In the genomic region with DNA sequence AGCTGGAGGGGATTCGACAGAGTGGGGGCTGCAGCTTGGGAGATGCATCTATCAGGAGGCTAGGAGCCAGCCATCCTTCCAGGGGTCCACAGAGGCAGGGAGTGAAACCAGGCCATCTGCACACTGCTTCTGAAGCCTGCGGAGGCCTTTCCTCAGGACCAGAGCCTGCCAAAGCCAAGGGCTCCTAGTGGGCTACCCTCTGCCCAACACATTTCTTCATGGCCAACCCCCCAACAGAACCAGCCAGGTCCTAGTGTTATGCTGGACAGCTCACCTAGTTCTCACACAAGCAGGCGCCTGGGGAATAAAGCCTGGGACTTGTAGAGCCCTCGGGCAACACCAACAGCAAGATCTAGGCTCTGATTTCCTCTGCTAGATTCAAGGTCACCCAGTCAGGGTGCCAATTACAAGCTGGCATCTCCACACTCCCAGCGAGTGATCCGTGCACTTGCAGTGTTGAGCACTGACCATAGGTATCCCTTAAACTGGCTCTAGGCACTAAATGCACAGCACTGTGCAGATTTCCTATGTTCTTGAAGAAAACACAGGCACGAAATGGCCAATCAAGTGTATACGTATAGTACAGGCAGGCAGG, we compare ENCODE assay signal across 11 mouse cellular contexts. TPM values are rescaled to one million over a fixed set of nuclear protein-coding genes. Genes with fewer than 3 reads are reported as not detected.
DNase-seq lines count a peak whose midpoint lies in the region; ATAC-seq and TF ChIP-seq lines count a peak whose summit lies in the region.
"Had no signal": no experiment of that assay in that cellular context is flagged by ENCODE, and none has a peak within 500 bp of the region (broad histone marks: within the 10 kb centered on the region; RNA-seq: fewer than 3 reads in every experiment).

No protein-coding gene starts in this region.

- TF ChIP-seq CTCF in stomach, postnatal 0 days (IDR thresholded peaks at IDR 0.05; ENCODE audit: low read depth) = no peak

- ATAC-seq in forebrain, embryonic 12.5 days (ENCODE audit: low FRiP score) = no peak
- ATAC-seq in forebrain, embryonic 15.5 days (replicated peaks) = no peak
- no peak for ATAC-seq in kidney, embryonic 15.5 days (replicated peaks; ENCODE audit: low FRiP score)
- no peak for ATAC-seq in stomach, embryonic 16.5 days (ENCODE audit: insufficient read depth, low FRiP score)
- ATAC-seq in stomach, postnatal 0 days (ENCODE audit: low FRiP score, low TSS enrichment) = no peak
- ATAC-seq: forebrain, embryonic 16.5 days had no signal

- H3K9ac ChIP-seq in forebrain, embryonic 12.5 days = peak overlapping the region; percentile 21; the same call in 1 of the 2 replicates
- H3K9ac ChIP-seq in forebrain, embryonic 15.5 days (replicated peaks) = no peak overlapping the region
- 0 out of 2 replicates have a peak overlapping the region, but pooled peaks have one; percentile 0 for H3K9ac ChIP-seq in kidney, embryonic 15.5 days
- H3K9ac ChIP-seq in stomach, embryonic 16.5 days (ENCODE audit: low read length) = 0 out of 2 replicates have a peak overlapping the region, but pooled peaks have one; percentile 35
- H3K9ac ChIP-seq in stomach, postnatal 0 days (ENCODE audit: low read length) = no peak overlapping the region
- H3K9ac ChIP-seq: liver, embryonic 14.5 days had no signal

- no peaks in the 10 kb centered on the region for H3K9me3 ChIP-seq in forebrain, embryonic 12.5 days
- H3K9me3 ChIP-seq in forebrain, embryonic 15.5 days = no peaks in the 10 kb centered on the region
- no peaks in the 10 kb centered on the region for H3K9me3 ChIP-seq in kidney, embryonic 15.5 days (replicated peaks)
- no peaks in the 10 kb centered on the region for H3K9me3 ChIP-seq in stomach, embryonic 16.5 days (replicated peaks; ENCODE audit: control insufficient read depth, low read length)
- H3K9me3 ChIP-seq in stomach, postnatal 0 days (ENCODE audit: control insufficient read depth, low read length) = no peaks in the 10 kb centered on the region

- WGBS in forebrain, embryonic 12.5 days = 92% methylated on average over 8 of the region's 8 CpGs
- 90% methylated on average over 8 of the region's 8 CpGs for WGBS in forebrain, embryonic 15.5 days
- WGBS in kidney, embryonic 15.5 days = 88% methylated on average over 8 of the region's 8 CpGs
- 93% methylated on average over 8 of the region's 8 CpGs for WGBS in stomach, embryonic 16.5 days
- 89% methylated on average over 8 of the region's 8 CpGs for WGBS in stomach, postnatal 0 days

- peaks cover 18% of the 10 kb centered on the region for H3K36me3 ChIP-seq in forebrain, embryonic 12.5 days (replicated peaks)
- H3K36me3 ChIP-seq in forebrain, embryonic 15.5 days = peaks cover 4% of the 10 kb centered on the region
- H3K36me3 ChIP-seq in kidney, embryonic 15.5 days = peaks cover 15% of the 10 kb centered on the region
- no peaks in the 10 kb centered on the region for H3K36me3 ChIP-seq in stomach, embryonic 16.5 days (ENCODE audit: control insufficient read depth, insufficient read depth, low read length)
- peaks cover 6% of the 10 kb centered on the region; the same call in 1 of the 2 replicates for H3K36me3 ChIP-seq in stomach, postnatal 0 days (ENCODE audit: control insufficient read depth, insufficient read depth, low read length)

- no peak for DNase-seq in kidney, postnatal 36 days
- no peak for DNase-seq in stomach, postnatal 0 days (ENCODE audit: low spot score)
- DNase-seq in gastrocnemius, postnatal 10 days = no peak
- no peak for DNase-seq in c-Kit-positive CD71-positive TER-119-positive erythroid progenitor cells, embryonic 14.5 days (ENCODE audit: low spot score)

- no peak overlapping the region for H3K27ac ChIP-seq in forebrain, embryonic 12.5 days
- no peak overlapping the region for H3K27ac ChIP-seq in forebrain, embryonic 15.5 days (replicated peaks)
- no peak overlapping the region; the same call in 1 of the 2 replicates for H3K27ac ChIP-seq in kidney, embryonic 15.5 days
- no peak overlapping the region for H3K27ac ChIP-seq in stomach, embryonic 16.5 days (ENCODE audit: low read length)
- no peak overlapping the region for H3K27ac ChIP-seq in stomach, postnatal 0 days (replicated peaks)
- H3K27ac ChIP-seq: liver, embryonic 14.5 days had no signal

- H3K4me2 ChIP-seq in forebrain, embryonic 12.5 days = no peak overlapping the region
- no peak overlapping the region for H3K4me2 ChIP-seq in forebrain, embryonic 15.5 days (replicated peaks)
- H3K4me2 ChIP-seq in kidney, embryonic 15.5 days = peak overlapping the region; percentile 95; the same call in 1 of the 2 replicates
- no peak overlapping the region for H3K4me2 ChIP-seq in stomach, embryonic 16.5 days (ENCODE audit: low read depth, low read length)
- no peak overlapping the region for H3K4me2 ChIP-seq in stomach, postnatal 0 days (replicated peaks; ENCODE audit: low read depth)
- H3K4me2 ChIP-seq: heart, embryonic 11.5 days had no signal

- no peak overlapping the region for H3K4me3 ChIP-seq in forebrain, embryonic 12.5 days (replicated peaks)
- H3K4me3 ChIP-seq in forebrain, embryonic 15.5 days = no peak overlapping the region
- H3K4me3 ChIP-seq in kidney, embryonic 15.5 days (replicated peaks) = no peak overlapping the region
- H3K4me3 ChIP-seq in stomach, embryonic 16.5 days (replicated peaks; ENCODE audit: low read length) = no peak overlapping the region
- H3K4me3 ChIP-seq in stomach, postnatal 0 days (ENCODE audit: low read depth, low read length) = no peak overlapping the region

- peaks cover 28% of the 10 kb centered on the region for H3K4me1 ChIP-seq in forebrain, embryonic 12.5 days
- H3K4me1 ChIP-seq in forebrain, embryonic 15.5 days = peaks cover 16% of the 10 kb centered on the region
- H3K4me1 ChIP-seq in kidney, embryonic 15.5 days = peaks cover 68% of the 10 kb centered on the region
- H3K4me1 ChIP-seq in stomach, embryonic 16.5 days (ENCODE audit: control insufficient read depth, insufficient read depth, low read length) = peaks cover 20% of the 10 kb centered on the region
- 0 out of 2 replicates have a peak, but pooled peaks cover 3% of the 10 kb centered on the region for H3K4me1 ChIP-seq in stomach, postnatal 0 days (replicated peaks; ENCODE audit: control insufficient read depth, insufficient read depth)

- H3K27me3 ChIP-seq in forebrain, embryonic 12.5 days = no peaks in the 10 kb centered on the region
- H3K27me3 ChIP-seq in forebrain, embryonic 15.5 days = no peaks in the 10 kb centered on the region
- no peaks in the 10 kb centered on the region for H3K27me3 ChIP-seq in kidney, embryonic 15.5 days
- no peaks in the 10 kb centered on the region for H3K27me3 ChIP-seq in stomach, embryonic 16.5 days (ENCODE audit: control insufficient read depth, insufficient read depth, low read length)
- H3K27me3 ChIP-seq in stomach, postnatal 0 days (ENCODE audit: control insufficient read depth, insufficient read depth, low read length) = no peaks in the 10 kb centered on the region

- no peak for TF ChIP-seq EP300 in stomach, postnatal 0 days (optimal IDR thresholded peaks at IDR 0.05)

RNA-seq across cellular contexts. Expression of gene Zdhhc18, which starts 19.5 kb away (rescaled TPM):
- polyA plus RNA-seq in forebrain, embryonic 12.5 days (2016; fragmentation: Nextera tagmentation; extraction: Ambion mirVana) = 2.8 and 4.6 TPM in 2 replicates
- polyA plus RNA-seq in forebrain, embryonic 15.5 days (2015; fragmentation: Nextera tagmentation; extraction: Ambion mirVana) = 4.9 and 6.3 TPM in 2 replicates
- polyA plus RNA-seq in kidney, embryonic 15.5 days (2015; fragmentation: Nextera tagmentation; extraction: Ambion mirVana) = 2.5 and 3.8 TPM in 2 replicates
- polyA plus RNA-seq in stomach, embryonic 16.5 days (2015; fragmentation: Nextera tagmentation; extraction: Ambion mirVana) = 2.0 and 3.4 TPM in 2 replicates
- polyA plus RNA-seq in stomach, postnatal 0 days (2015; fragmentation: Nextera tagmentation; extraction: Ambion mirVana) = 1.6 and 3.6 TPM in 2 replicates
- total RNA-seq in gastrocnemius, postnatal 10 days (2021) = 10 to 100 TPM; 21.6 to 27.6 TPM

RNA-seq across cellular contexts. Expression of gene Sfn, which starts 28.5 kb away (rescaled TPM):
- 3.9 and 6.8 TPM in 2 replicates for polyA plus RNA-seq in forebrain, embryonic 12.5 days (2016; fragmentation: Nextera tagmentation; extraction: Ambion mirVana)
- 0.97 and 1.1 TPM in 2 replicates for polyA plus RNA-seq in forebrain, embryonic 15.5 days (2015; fragmentation: Nextera tagmentation; extraction: Ambion mirVana)
- 9.8 and 13.3 TPM in 2 replicates for polyA plus RNA-seq in kidney, embryonic 15.5 days (2015; fragmentation: Nextera tagmentation; extraction: Ambion mirVana)
- 339 and 468 TPM in 2 replicates for polyA plus RNA-seq in stomach, embryonic 16.5 days (2015; fragmentation: Nextera tagmentation; extraction: Ambion mirVana)
- 355 and 371 TPM in 2 replicates for polyA plus RNA-seq in stomach, postnatal 0 days (2015; fragmentation: Nextera tagmentation; extraction: Ambion mirVana)
- total RNA-seq in gastrocnemius, postnatal 10 days (2021) = 1 to 10 TPM; 1.6 TPM

RNA-seq across cellular contexts. Expression of gene Pigv, which starts 42.0 kb away (rescaled TPM):
- polyA plus RNA-seq in forebrain, embryonic 12.5 days (2016; fragmentation: Nextera tagmentation; extraction: Ambion mirVana) = 17.3 and 18.0 TPM in 2 replicates
- polyA plus RNA-seq in forebrain, embryonic 15.5 days (2015; fragmentation: Nextera tagmentation; extraction: Ambion mirVana) = 16.5 and 16.9 TPM in 2 replicates
- polyA plus RNA-seq in kidney, embryonic 15.5 days (2015; fragmentation: Nextera tagmentation; extraction: Ambion mirVana) = 19.9 and 20.2 TPM in 2 replicates
- 17.9 and 20.1 TPM in 2 replicates for polyA plus RNA-seq in stomach, embryonic 16.5 days (2015; fragmentation: Nextera tagmentation; extraction: Ambion mirVana)
- 11.5 and 13.0 TPM in 2 replicates for polyA plus RNA-seq in stomach, postnatal 0 days (2015; fragmentation: Nextera tagmentation; extraction: Ambion mirVana)
- total RNA-seq in gastrocnemius, postnatal 10 days (2021) = 10 to 100 TPM; 10.2 to 10.6 TPM

RNA-seq across cellular contexts. Expression of gene Gpn2, which starts 46.3 kb away (rescaled TPM):
- polyA plus RNA-seq in forebrain, embryonic 12.5 days (2016; fragmentation: Nextera tagmentation; extraction: Ambion mirVana) = 26.0 and 26.6 TPM in 2 replicates
- polyA plus RNA-seq in forebrain, embryonic 15.5 days (2015; fragmentation: Nextera tagmentation; extraction: Ambion mirVana) = 24.0 and 25.7 TPM in 2 replicates
- polyA plus RNA-seq in kidney, embryonic 15.5 days (2015; fragmentation: Nextera tagmentation; extraction: Ambion mirVana) = 19.8 and 20.3 TPM in 2 replicates
- polyA plus RNA-seq in stomach, embryonic 16.5 days (2015; fragmentation: Nextera tagmentation; extraction: Ambion mirVana) = 13.8 and 14.3 TPM in 2 replicates
- polyA plus RNA-seq in stomach, postnatal 0 days (2015; fragmentation: Nextera tagmentation; extraction: Ambion mirVana) = 13.9 and 14.8 TPM in 2 replicates
- 1 to 10 TPM; 5.6 TPM for total RNA-seq in gastrocnemius, postnatal 10 days (2021)

RNA-seq across cellular contexts. Expression of gene Gpatch3, which starts 55.9 kb away (rescaled TPM):
- 8.7 and 9.8 TPM in 2 replicates for polyA plus RNA-seq in forebrain, embryonic 12.5 days (2016; fragmentation: Nextera tagmentation; extraction: Ambion mirVana)
- polyA plus RNA-seq in forebrain, embryonic 15.5 days (2015; fragmentation: Nextera tagmentation; extraction: Ambion mirVana) = 7.9 and 9.0 TPM in 2 replicates
- 7.4 and 7.8 TPM in 2 replicates for polyA plus RNA-seq in kidney, embryonic 15.5 days (2015; fragmentation: Nextera tagmentation; extraction: Ambion mirVana)
- polyA plus RNA-seq in stomach, embryonic 16.5 days (2015; fragmentation: Nextera tagmentation; extraction: Ambion mirVana) = 3.9 and 4.2 TPM in 2 replicates
- 3.6 and 3.8 TPM in 2 replicates for polyA plus RNA-seq in stomach, postnatal 0 days (2015; fragmentation: Nextera tagmentation; extraction: Ambion mirVana)
- 1 to 10 TPM; 4.6 to 5.1 TPM for total RNA-seq in gastrocnemius, postnatal 10 days (2021)

Comparison
In these comparisons a context has a peak if more than half of its experiments do, and no peak if none do; other contexts are left out.
1. H3K9ac ChIP-seq: peak in forebrain, embryonic 12.5 days (single experiment), kidney, embryonic 15.5 days (single experiment) and stomach, embryonic 16.5 days (single experiment); none in forebrain, embryonic 15.5 days (single experiment) and stomach, postnatal 0 days (single experiment).
2. RNA of gene Sfn, which starts 28.5 kb away (polyA plus RNA-seq): 355 to 371 TPM in stomach, postnatal 0 days and 339 to 468 TPM in stomach, embryonic 16.5 days; 9.8 to 13.3 TPM in kidney, embryonic 15.5 days, 3.9 to 6.8 TPM in forebrain, embryonic 12.5 days and 0.97 to 1.1 TPM in forebrain, embryonic 15.5 days; every median in the first group is over 10 times any median in the second.